Mouse (Mus musculus) embryonic facial prominence, embryonic 11.5 days (tissue): ENCODE results near the gene Ccl2. TPM values are rescaled to one million over a fixed set of nuclear protein-coding genes. Genes with fewer than 3 reads are reported as not detected.

Source experiments
- ATAC-seq: fragments of 200-750 bp; cut with Nextera tagmentation; replicated peaks from 2 replicates; pipeline ENCODE4 v1.8.0; 2017; ENCODE audit warnings: low read depth; ENCODE audit not compliant: insufficient number of reproducible peaks, low FRiP score, low TSS enrichment
- DNase-seq: peaks from one replicate; pipeline ENCODE4 v3.0.0-alpha.2; 2015; ENCODE audit warnings: low spot score
- H3K27ac ChIP-seq: fragments of 300-500 bp; sonication (generic); replicated peaks from 2 replicates; pipeline ENCODE4 v1.5.1; 2014; ENCODE audit warnings: mild to moderate bottlenecking, low read depth, low read length, control low read depth
- H3K27me3 ChIP-seq: fragments of 300-500 bp; sonication (generic); 2 replicates; pipeline ENCODE4 v1.6.1; 2014; ENCODE audit warnings: mild to moderate bottlenecking, low read length, moderate library complexity, mixed read lengths; ENCODE audit not compliant: control insufficient read depth, insufficient read depth
- H3K36me3 ChIP-seq: fragments of 300-500 bp; sonication (generic); replicated peaks from 2 replicates; pipeline ENCODE4 v1.6.1; 2014; ENCODE audit warnings: low read depth, mild to moderate bottlenecking, low read length, moderate library complexity, mixed read lengths; ENCODE audit not compliant: control insufficient read depth, insufficient read depth
- H3K4me1 ChIP-seq: fragments of 300-500 bp; sonication (generic); 2 replicates; pipeline ENCODE4 v1.6.1; 2014; ENCODE audit warnings: low read length, mixed read lengths; ENCODE audit not compliant: control insufficient read depth, insufficient read depth
- H3K4me2 ChIP-seq: fragments of 300-500 bp; sonication (generic); 2 replicates; pipeline ENCODE4 v1.6.1; 2014; ENCODE audit warnings: low read depth, mild to moderate bottlenecking, control low read depth, low read length, moderate library complexity
- H3K4me3 ChIP-seq: fragments of 300-500 bp; sonication (generic); 2 replicates; pipeline ENCODE4 v1.5.1; 2014; ENCODE audit warnings: low read depth, low read length, control low read depth
- H3K9ac ChIP-seq: fragments of 300-500 bp; sonication (generic); replicated peaks from 2 replicates; pipeline ENCODE4 v1.6.1; 2014; ENCODE audit warnings: mild to moderate bottlenecking, control low read depth, low read length
- H3K9me3 ChIP-seq: fragments of 300-500 bp; sonication (generic); replicated peaks from 2 replicates; pipeline ENCODE4 v1.6.1; 2016; ENCODE audit warnings: mild to moderate bottlenecking, low read length, inconsistent platforms, mixed read lengths; ENCODE audit not compliant: control insufficient read depth
- WGBS: fragments of 180-500 bp; shearing (Covaris S2); extraction: QIAGEN DNeasy Blood & Tissue Kit; methylation state at CpG from one replicate; pipeline ENCODE4 v1.1.7; 2014; 5-methylcytosine and 5-hydroxymethylcytosine counted together
- polyA plus RNA-seq: library from polyadenylated mRNA; unstranded; fragments of >200 nt; fragmentation: Nextera tagmentation; extraction: Ambion mirVana; gene quantifications from 2 replicates; pipeline ENCODE4 v1.2.1, GENCODE M21; 2014

Gene Ccl2
- polyA plus RNA-seq, 1 experiment from 2014 or later, result 2.1 TPM

- no peak overlapping the region for H3K9ac ChIP-seq
- no peaks in the 10 kb centered on the region for H3K9me3 ChIP-seq
- H3K4me1 ChIP-seq, result no peaks in the 10 kb centered on the region
- WGBS, result 92% methylated on average over 6 of the region's 6 CpGs
- H3K36me3 ChIP-seq, result no peaks in the 10 kb centered on the region
- no peak overlapping the region for H3K27ac ChIP-seq
- no peak for ATAC-seq
- no peak overlapping the region for H3K4me2 ChIP-seq
- DNase-seq, result no peak
- H3K27me3 ChIP-seq, result no peaks in the 10 kb centered on the region
- no peak overlapping the region for H3K4me3 ChIP-seq
Observed at GRCm38 (mm10) chr11:82022504-82023056, 12.8 kb upstream of the Ccl2 start.

- H3K27ac ChIP-seq, result no peak overlapping the region
- DNase-seq (no peak), ATAC-seq (no peak)
- H3K9ac ChIP-seq, result no peak overlapping the region
- H3K27me3 ChIP-seq, result no peaks in the 10 kb centered on the region
- H3K36me3 ChIP-seq, result no peaks in the 10 kb centered on the region
- H3K4me2 ChIP-seq, result no peak overlapping the region
- no peaks in the 10 kb centered on the region for H3K9me3 ChIP-seq
- H3K4me3 ChIP-seq, result no peak overlapping the region
- H3K4me1 ChIP-seq, result no peaks in the 10 kb centered on the region
- WGBS, result 87% methylated on average over 4 of the region's 4 CpGs
Observed at GRCm38 (mm10) chr11:82023769-82024168, 11.6 kb upstream of the Ccl2 start.

GRCm38 (mm10) chr11:82030171-82030570, 5.2 kb upstream of the Ccl2 start:
- no peak for DNase-seq
- H3K9me3 ChIP-seq, result no peaks in the 10 kb centered on the region
- no peak overlapping the region for H3K4me3 ChIP-seq
- no peak overlapping the region for H3K27ac ChIP-seq
- no peak overlapping the region for H3K4me2 ChIP-seq
- no peaks in the 10 kb centered on the region for H3K27me3 ChIP-seq
- H3K4me1 ChIP-seq, result no peaks in the 10 kb centered on the region
- ATAC-seq, result no peak
- no peaks in the 10 kb centered on the region for H3K36me3 ChIP-seq
- no peak overlapping the region for H3K9ac ChIP-seq
- WGBS, result 70% methylated on average over 2 of the region's 2 CpGs

- Histone ChIP-seq H3K9me3 (no peaks in the 10 kb centered on the region), H3K36me3 (no peaks in the 10 kb centered on the region), H3K9ac (no peak overlapping the region), H3K27me3 (no peaks in the 10 kb centered on the region), H3K4me2 (no peak overlapping the region), H3K4me1 (no peaks in the 10 kb centered on the region), H3K27ac (no peak overlapping the region), H3K4me3 (no peak overlapping the region)
- DNase-seq (no peak), ATAC-seq (no peak)
Observed at GRCm38 (mm10) chr11:82032136-82032535, 3.2 kb upstream of the Ccl2 start.

- H3K4me1 ChIP-seq, result no peaks in the 10 kb centered on the region
- no peaks in the 10 kb centered on the region for H3K9me3 ChIP-seq
- H3K9ac ChIP-seq, result no peak overlapping the region
- no peaks in the 10 kb centered on the region for H3K36me3 ChIP-seq
- no peak overlapping the region for H3K4me3 ChIP-seq
- ATAC-seq (no peak), DNase-seq (no peak)
- 61% methylated on average over 8 of the region's 8 CpGs for WGBS
- no peak overlapping the region for H3K27ac ChIP-seq
- no peak overlapping the region for H3K4me2 ChIP-seq
- H3K27me3 ChIP-seq, result no peaks in the 10 kb centered on the region
Observed at GRCm38 (mm10) chr11:82032678-82033344, 2.6 kb upstream of the Ccl2 start.

GRCm38 (mm10) chr11:82034446-82034845, 925 bp upstream of the Ccl2 start:
- no peak for ATAC-seq
- no peaks in the 10 kb centered on the region for H3K9me3 ChIP-seq
- H3K9ac ChIP-seq, result no peak overlapping the region
- no peak overlapping the region for H3K27ac ChIP-seq
- H3K4me1 ChIP-seq, result no peaks in the 10 kb centered on the region
- WGBS, result 87% methylated on average over 7 of the region's 7 CpGs
- H3K27me3 ChIP-seq, result no peaks in the 10 kb centered on the region
- H3K4me2 ChIP-seq, result no peak overlapping the region
- no peaks in the 10 kb centered on the region for H3K36me3 ChIP-seq
- H3K4me3 ChIP-seq, result no peak overlapping the region
- DNase-seq, result no peak

- no peak overlapping the region for H3K27ac ChIP-seq
- H3K4me3 ChIP-seq, result no peak overlapping the region
- no peak overlapping the region for H3K9ac ChIP-seq
- 96% methylated on average over 2 of the region's 2 CpGs for WGBS
- ATAC-seq (no peak), DNase-seq (no peak)
- no peaks in the 10 kb centered on the region for H3K9me3 ChIP-seq
- no peak overlapping the region for H3K4me2 ChIP-seq
- H3K27me3 ChIP-seq, result no peaks in the 10 kb centered on the region
- no peaks in the 10 kb centered on the region for H3K36me3 ChIP-seq
- H3K4me1 ChIP-seq, result no peaks in the 10 kb centered on the region
Observed at GRCm38 (mm10) chr11:82035857-82036256, 486 bp downstream of the Ccl2 start.

GRCm38 (mm10) chr11:82038535-82038934, 3.2 kb downstream of the Ccl2 start, which contains the start of gene Gm17268:
TSS of gene Gm17268 (minus strand) at chr11:82038562.
- H3K4me1 ChIP-seq, result no peaks in the 10 kb centered on the region
- H3K27ac ChIP-seq, result no peak within 1 kb of the TSS
- no peaks in the 10 kb centered on the region for H3K9me3 ChIP-seq
- H3K27me3 ChIP-seq, result no peaks in the 10 kb centered on the region
- 49% methylated on average over 2 of the region's 2 CpGs for WGBS
- H3K36me3 ChIP-seq, result no peaks in the 10 kb centered on the region
- ATAC-seq (no peak), DNase-seq (no peak)
- H3K4me2 ChIP-seq, result no peak within 1 kb of the TSS
- no peak within 1 kb of the TSS for H3K4me3 ChIP-seq
- H3K9ac ChIP-seq, result no peak within 1 kb of the TSS
